Mouse (Mus musculus): ENCODE results near the gene Olfr524. TPM values are rescaled to one million over a fixed set of nuclear protein-coding genes. Genes with fewer than 3 reads are reported as not detected.

Gene Olfr524
- polyA plus RNA-seq, 1 experiment, result not detected

DNA sequence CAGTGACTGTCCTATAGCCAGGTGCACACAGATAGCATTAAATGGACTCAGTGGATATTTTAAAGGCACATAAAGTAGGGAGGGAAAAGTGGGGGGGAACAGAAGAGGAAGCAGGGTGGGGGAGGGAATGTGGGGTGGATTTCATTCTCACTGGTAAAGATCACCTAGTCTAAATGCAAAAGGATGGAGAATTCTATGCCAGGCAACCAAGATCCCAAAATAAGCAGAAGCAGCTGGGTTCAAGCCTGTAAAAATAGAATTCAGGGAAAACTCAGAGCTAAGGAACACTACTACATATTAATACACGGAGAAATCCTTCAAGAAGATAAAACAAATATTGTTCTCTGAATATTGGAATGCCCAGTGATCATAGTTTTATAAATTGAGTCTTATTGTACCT lies 37.8 kb downstream of the Olfr524 start:
- Histone ChIP-seq H3K27me3 (ENCODE audit: control insufficient read depth, insufficient read depth, low read length) (no peaks in the 10 kb centered on the region), H3K4me1 (ENCODE audit: control insufficient read depth, insufficient read depth, low read length) (no peaks in the 10 kb centered on the region), H3K4me3 (ENCODE audit: control insufficient read depth, low read depth, low read length) (no peak overlapping the region), H3K27ac (ENCODE audit: control insufficient read depth, insufficient read depth, low read depth, low read length) (no peak overlapping the region), H3K36me3 (ENCODE audit: control insufficient read depth, insufficient read depth, low read length) (no peaks in the 10 kb centered on the region)
- TF ChIP-seq CTCF (IDR thresholded peaks at IDR 0.05; ENCODE audit: control insufficient read depth, insufficient read depth, insufficient replicate concordance, low read depth, low read length), result no peak
- TF ChIP-seq POLR2A (IDR thresholded peaks at IDR 0.05; ENCODE audit: control insufficient read depth, low read depth, low read length), result no peak

DNA sequence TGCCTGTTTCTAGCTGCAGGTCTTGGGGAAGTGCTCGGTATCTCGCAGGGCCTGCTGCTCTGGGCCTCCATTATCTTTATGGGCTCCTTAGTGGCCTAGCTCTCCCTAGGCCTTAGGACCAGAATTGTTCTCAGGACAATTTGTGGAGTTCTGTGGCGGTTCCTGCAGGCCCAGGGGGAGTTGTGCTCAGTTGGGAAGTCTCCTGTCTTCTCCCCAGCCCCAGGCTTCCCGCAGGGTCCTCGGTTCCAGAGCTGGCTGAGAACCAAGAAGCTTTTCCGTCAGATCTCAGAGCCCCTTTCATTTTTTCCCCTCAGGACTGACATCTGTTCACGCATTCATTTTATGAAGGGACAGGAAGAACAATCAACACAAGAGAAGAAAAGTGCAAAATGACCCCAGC lies 41.1 kb downstream of the Olfr524 start, which contains the start of gene Olfr522:
TSS of gene Olfr522 (minus strand) at position 101 of the 400 bp plus-strand sequence.
- Histone ChIP-seq H3K4me1 (ENCODE audit: control insufficient read depth, insufficient read depth, low read length) (no peaks in the 10 kb centered on the region), H3K27me3 (ENCODE audit: control insufficient read depth, insufficient read depth, low read length) (no peaks in the 10 kb centered on the region), H3K27ac (ENCODE audit: control insufficient read depth, insufficient read depth, low read depth, low read length) (no peak within 1 kb of the TSS), H3K4me3 (ENCODE audit: control insufficient read depth, low read depth, low read length) (no peak within 1 kb of the TSS), H3K36me3 (ENCODE audit: control insufficient read depth, insufficient read depth, low read length) (no peaks in the 10 kb centered on the region)
- TF ChIP-seq CTCF (IDR thresholded peaks at IDR 0.05; ENCODE audit: control insufficient read depth, insufficient read depth, insufficient replicate concordance, low read depth, low read length) (no peak), POLR2A (IDR thresholded peaks at IDR 0.05; ENCODE audit: control insufficient read depth, low read depth, low read length) (no peak)

DNA sequence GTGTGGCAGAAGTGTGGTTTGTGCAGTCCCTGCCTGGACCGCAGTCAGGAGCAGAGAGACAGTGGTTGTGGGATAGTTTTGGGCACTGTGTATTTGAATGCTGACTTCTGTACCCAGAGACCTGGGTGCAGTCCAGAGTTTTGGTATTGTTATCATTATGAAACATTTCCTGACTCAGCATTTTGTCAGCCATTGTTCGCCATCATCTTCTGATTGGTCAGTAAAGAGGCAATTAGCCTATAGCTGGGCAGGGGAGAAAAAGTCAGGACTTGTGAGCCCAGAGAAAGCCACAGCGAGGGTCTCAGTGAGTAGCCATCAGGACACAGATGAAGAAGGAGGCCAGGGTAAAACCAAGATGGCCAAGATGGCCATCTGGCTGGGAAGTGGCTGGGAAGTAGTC lies 45.4 kb downstream of the Olfr524 start:
- H3K27me3 ChIP-seq (ENCODE audit: control insufficient read depth, insufficient read depth, low read length), result no peaks in the 10 kb centered on the region
- no peak for TF ChIP-seq POLR2A (IDR thresholded peaks at IDR 0.05; ENCODE audit: control insufficient read depth, low read depth, low read length)
- TF ChIP-seq CTCF (IDR thresholded peaks at IDR 0.05; ENCODE audit: control insufficient read depth, insufficient read depth, insufficient replicate concordance, low read depth, low read length), result no peak
- H3K4me3 ChIP-seq (ENCODE audit: control insufficient read depth, low read depth, low read length), result no peak overlapping the region
- H3K27ac ChIP-seq (ENCODE audit: control insufficient read depth, insufficient read depth, low read depth, low read length), result no peak overlapping the region
- no peaks in the 10 kb centered on the region for H3K4me1 ChIP-seq (ENCODE audit: control insufficient read depth, insufficient read depth, low read length)
- H3K36me3 ChIP-seq (ENCODE audit: control insufficient read depth, insufficient read depth, low read length), result no peaks in the 10 kb centered on the region

DNA sequence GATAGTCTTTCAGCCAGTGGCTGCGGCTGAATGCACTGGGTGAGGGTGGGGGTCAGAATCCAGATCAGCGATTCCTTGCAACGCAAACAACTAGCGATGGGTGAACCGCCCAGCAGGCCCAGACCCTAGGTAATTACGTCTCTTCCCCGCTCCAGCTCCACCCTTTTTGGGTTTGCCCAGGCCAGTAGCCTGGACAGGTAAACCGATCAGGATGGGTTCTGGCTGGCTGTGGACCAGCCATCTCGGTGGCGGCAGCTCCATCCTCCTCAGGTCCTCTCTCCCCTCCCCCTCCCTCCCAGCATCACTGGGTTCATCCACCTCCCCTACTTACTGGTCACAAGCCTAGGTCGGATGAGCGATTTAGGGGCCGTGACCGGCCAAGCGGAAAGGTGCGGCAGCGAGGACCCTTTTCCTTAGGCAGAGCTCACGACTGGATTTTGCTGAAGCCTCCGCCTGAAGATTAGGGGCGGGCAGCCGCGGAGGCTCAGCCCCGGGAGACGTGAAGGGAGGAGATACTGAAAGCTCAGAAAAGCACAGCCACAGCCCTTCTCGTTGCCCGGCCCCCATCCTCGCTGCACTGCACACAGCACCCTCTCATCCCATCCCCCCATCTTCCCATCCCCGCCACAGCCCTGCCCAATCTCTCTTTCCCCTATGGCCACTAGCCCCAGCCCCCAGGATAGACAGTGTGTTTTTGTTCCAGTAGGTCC lies 51.4 kb downstream of the Olfr524 start, which contains the start of gene Sprn:
TSS of gene Sprn (minus strand) at position 660 of the 710 bp plus-strand sequence.
- peak within 1 kb of the TSS; percentile 31 for H3K4me3 ChIP-seq (ENCODE audit: control insufficient read depth, low read depth, low read length)
- no peak for TF ChIP-seq CTCF (IDR thresholded peaks at IDR 0.05; ENCODE audit: control insufficient read depth, insufficient read depth, insufficient replicate concordance, low read depth, low read length)
- TF ChIP-seq POLR2A (IDR thresholded peaks at IDR 0.05; ENCODE audit: control insufficient read depth, low read depth, low read length), result no peak
- H3K27me3 ChIP-seq (ENCODE audit: control insufficient read depth, insufficient read depth, low read length), result no peaks in the 10 kb centered on the region
- peaks cover 13% of the 10 kb centered on the region for H3K4me1 ChIP-seq (ENCODE audit: control insufficient read depth, insufficient read depth, low read length)
- H3K27ac ChIP-seq (ENCODE audit: control insufficient read depth, insufficient read depth, low read depth, low read length), result no peak within 1 kb of the TSS
- no peaks in the 10 kb centered on the region for H3K36me3 ChIP-seq (ENCODE audit: control insufficient read depth, insufficient read depth, low read length)

DNA sequence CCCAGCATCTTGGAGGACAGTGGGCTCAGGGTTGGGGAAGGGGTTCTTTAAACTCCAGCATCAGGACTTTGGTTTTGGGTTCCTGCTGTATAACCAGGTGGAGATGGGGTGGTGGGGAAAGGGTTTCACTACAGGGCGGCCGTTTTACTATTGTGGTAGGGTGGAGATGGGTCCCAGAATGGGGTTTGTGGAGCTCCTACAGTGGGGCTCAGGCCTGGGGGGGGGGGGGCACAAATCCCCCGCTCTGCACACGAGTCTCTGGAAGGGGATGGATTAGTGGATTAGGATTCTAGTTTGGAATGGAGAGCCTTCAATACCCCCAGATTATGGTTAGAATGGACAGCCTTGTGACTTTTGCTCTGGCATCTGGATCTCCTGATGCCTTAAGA lies 51.9 kb downstream of the Olfr524 start:
- Histone ChIP-seq H3K36me3 (ENCODE audit: control insufficient read depth, insufficient read depth, low read length) (no peaks in the 10 kb centered on the region), H3K4me3 (ENCODE audit: control insufficient read depth, low read depth, low read length) (no peak overlapping the region; the same call in 1 of the 2 replicates), H3K4me1 (ENCODE audit: control insufficient read depth, insufficient read depth, low read length) (peaks cover 13% of the 10 kb centered on the region), H3K27me3 (ENCODE audit: control insufficient read depth, insufficient read depth, low read length) (no peaks in the 10 kb centered on the region), H3K27ac (ENCODE audit: control insufficient read depth, insufficient read depth, low read depth, low read length) (no peak overlapping the region)
- TF ChIP-seq POLR2A (IDR thresholded peaks at IDR 0.05; ENCODE audit: control insufficient read depth, low read depth, low read length), result no peak
- no peak for TF ChIP-seq CTCF (IDR thresholded peaks at IDR 0.05; ENCODE audit: control insufficient read depth, insufficient read depth, insufficient replicate concordance, low read depth, low read length)

DNA sequence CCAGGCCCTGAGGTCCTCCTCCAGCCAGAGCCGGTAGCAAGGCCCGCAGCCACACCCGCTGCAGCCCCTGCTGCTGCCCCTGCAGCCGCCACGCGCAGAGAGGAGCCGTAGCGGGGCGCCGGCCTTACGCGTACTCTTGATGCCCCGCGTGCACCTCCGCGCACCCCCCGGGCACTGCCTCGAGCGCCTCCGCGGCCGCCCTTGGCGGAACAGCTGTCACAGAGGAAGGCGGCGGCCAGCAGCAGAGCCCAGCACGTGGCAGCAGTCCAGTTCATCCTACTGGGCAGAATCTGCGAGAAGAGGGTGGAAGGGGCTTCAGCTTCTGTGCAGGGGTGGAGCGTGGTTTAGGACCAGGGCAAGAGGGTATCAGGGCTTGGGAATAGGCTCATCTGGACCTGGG lies 52.4 kb downstream of the Olfr524 start:
- Histone ChIP-seq H3K27me3 (ENCODE audit: control insufficient read depth, insufficient read depth, low read length) (no peaks in the 10 kb centered on the region), H3K4me3 (ENCODE audit: control insufficient read depth, low read depth, low read length) (peak overlapping the region; percentile 28), H3K27ac (ENCODE audit: control insufficient read depth, insufficient read depth, low read depth, low read length) (no peak overlapping the region), H3K4me1 (ENCODE audit: control insufficient read depth, insufficient read depth, low read length) (peaks cover 13% of the 10 kb centered on the region), H3K36me3 (ENCODE audit: control insufficient read depth, insufficient read depth, low read length) (no peaks in the 10 kb centered on the region)
- no peak for TF ChIP-seq CTCF (IDR thresholded peaks at IDR 0.05; ENCODE audit: control insufficient read depth, insufficient read depth, insufficient replicate concordance, low read depth, low read length)
- no peak for TF ChIP-seq POLR2A (IDR thresholded peaks at IDR 0.05; ENCODE audit: control insufficient read depth, low read depth, low read length)

Other genes with a start within 250 kb of the Olfr524 start
- gene 6430531B16Rik, start 227.2 kb downstream of the Olfr524 start, polyA plus RNA-seq (2012; rRNA removed), result 108 and 114 TPM in 2 replicates
- gene Adam8, start 213.4 kb downstream of the Olfr524 start, polyA plus RNA-seq (2012; rRNA removed), result 6.9 and 7.0 TPM in 2 replicates
- 57.7 and 58.9 TPM in 2 replicates for gene Zfp511, start 169.6 kb downstream of the Olfr524 start, polyA plus RNA-seq (2012; rRNA removed)
- 60.3 and 67.5 TPM in 2 replicates for gene Tubgcp2, start 169.3 kb downstream of the Olfr524 start, polyA plus RNA-seq (2012; rRNA removed)
- 0.12 TPM in 1 of 2 replicates, not detected in the other for gene Msx3, start 156.9 kb downstream of the Olfr524 start, polyA plus RNA-seq (2012; rRNA removed)
- 3.7 and 4.6 TPM in 2 replicates for gene Caly, start 123.4 kb downstream of the Olfr524 start, polyA plus RNA-seq (2012; rRNA removed)
- 0.73 and 1.4 TPM in 2 replicates for gene Prap1, start 112.6 kb downstream of the Olfr524 start, polyA plus RNA-seq (2012; rRNA removed)
- gene Fuom, start 103.5 kb downstream of the Olfr524 start, polyA plus RNA-seq (2012; rRNA removed), result 2.1 and 2.7 TPM in 2 replicates
- gene Paox, start 90.2 kb downstream of the Olfr524 start, polyA plus RNA-seq (2012; rRNA removed), result 3.0 and 4.2 TPM in 2 replicates
- gene Echs1, start 89.5 kb downstream of the Olfr524 start, polyA plus RNA-seq (2012; rRNA removed), result 22.0 and 24.2 TPM in 2 replicates
- 10.7 and 11.3 TPM in 2 replicates for gene Mtg1, start 68.4 kb downstream of the Olfr524 start, polyA plus RNA-seq (2012; rRNA removed)
- gene Sprn, start 51.1 kb downstream of the Olfr524 start, polyA plus RNA-seq (2012; rRNA removed), result 0.13 and 0.30 TPM in 2 replicates
- not detected in 2 replicates for gene Olfr522, start 41.2 kb downstream of the Olfr524 start, polyA plus RNA-seq (2012; rRNA removed)
- not detected in 2 replicates for gene Olfr523, start 32.7 kb downstream of the Olfr524 start, polyA plus RNA-seq (2012; rRNA removed)
- 0.02 and 0.28 TPM in 2 replicates for gene Cd163l1, start 12.3 kb upstream of the Olfr524 start, polyA plus RNA-seq (2012; rRNA removed)
- gene 5830411N06Rik, start 41.3 kb upstream of the Olfr524 start, polyA plus RNA-seq (2012; rRNA removed), result 0.13 and 0.19 TPM in 2 replicates
- not detected in 2 replicates for gene Olfr525, start 114.9 kb upstream of the Olfr524 start, polyA plus RNA-seq (2012; rRNA removed)
- not detected in 2 replicates for gene Olfr527, start 128.1 kb upstream of the Olfr524 start, polyA plus RNA-seq (2012; rRNA removed)
- not detected in 2 replicates for gene Olfr60, start 155.7 kb upstream of the Olfr524 start, polyA plus RNA-seq (2012; rRNA removed)
- gene Olfr530, start 170.4 kb upstream of the Olfr524 start, polyA plus RNA-seq (2012; rRNA removed), result not detected in 2 replicates
- not detected in 2 replicates for gene Olfr531, start 197.0 kb upstream of the Olfr524 start, polyA plus RNA-seq (2012; rRNA removed)
- gene Olfr532, start 215.7 kb upstream of the Olfr524 start, polyA plus RNA-seq (2012; rRNA removed), result not detected in 2 replicates

Data from testis, adult 2 months (tissue).